Mouse (Mus musculus): ENCODE results near the gene Wnt3.

DNA sequence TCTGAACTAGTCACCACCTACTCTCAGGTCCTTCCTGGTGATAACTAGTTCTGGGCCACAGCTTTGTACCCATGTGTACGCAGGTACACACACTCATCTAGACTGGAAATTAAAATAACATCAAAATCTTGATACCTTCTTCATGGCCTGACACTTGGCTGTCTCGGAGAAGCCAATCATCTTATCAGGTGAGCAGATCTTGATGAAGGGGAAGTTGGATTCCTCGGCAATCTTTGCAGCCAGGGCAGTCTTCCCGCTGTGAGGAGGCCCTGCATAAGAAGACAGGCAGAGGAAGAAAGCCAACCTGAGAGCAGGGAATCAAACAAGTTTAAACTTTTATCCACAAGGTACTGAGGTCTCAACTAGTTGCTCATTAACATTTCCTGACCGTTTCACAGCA lies 84.8 kb downstream of the Wnt3 start:
- no peak for TF ChIP-seq CTCF (IDR thresholded peaks at IDR 0.05)
- no peak for TF ChIP-seq EP300 (IDR thresholded peaks at IDR 0.05)

Data from lung, postnatal 0 days (tissue).